Mouse (Mus musculus) c-Kit-positive CD71-negative TER-119-negative erythroid progenitor cells, embryonic 14.5 days (primary cell): ENCODE results near the gene Gm21738.
"Not testable (repeated sequence)": the region's sequence is repeated elsewhere in the genome, so short reads cannot be mapped to it uniquely, and the experiment has no call there.

ENCODE experiments used
- DNase-seq: peaks from one replicate; pipeline ENCODE4 v3.0.0-alpha.2; 2013; ENCODE audit warnings: low read depth

Gene Gm21738

DNA sequence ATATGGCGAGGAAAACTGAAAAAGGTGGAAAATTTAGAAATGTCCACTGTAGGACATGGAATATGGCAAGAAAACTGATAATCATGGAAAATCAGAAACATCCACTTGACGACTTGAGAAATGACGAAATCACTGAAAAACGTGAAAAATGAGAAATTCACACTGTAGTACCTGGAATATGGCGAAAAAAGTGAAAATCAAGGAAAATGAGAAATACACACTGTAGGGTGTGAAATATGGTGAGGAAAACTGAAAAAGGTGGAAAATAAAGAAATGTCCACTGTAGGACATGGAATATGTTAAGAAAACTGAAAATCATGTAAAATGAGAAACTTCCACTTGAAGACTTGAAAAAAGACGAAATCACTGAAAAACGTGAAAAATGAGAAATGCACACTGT, at the start of gene Gm21738:
Gene Gm21738, minus strand, starts transcription at position 101 of the 400 bp plus-strand sequence.
- DNase-seq, result not testable (repeated sequence)

DNA sequence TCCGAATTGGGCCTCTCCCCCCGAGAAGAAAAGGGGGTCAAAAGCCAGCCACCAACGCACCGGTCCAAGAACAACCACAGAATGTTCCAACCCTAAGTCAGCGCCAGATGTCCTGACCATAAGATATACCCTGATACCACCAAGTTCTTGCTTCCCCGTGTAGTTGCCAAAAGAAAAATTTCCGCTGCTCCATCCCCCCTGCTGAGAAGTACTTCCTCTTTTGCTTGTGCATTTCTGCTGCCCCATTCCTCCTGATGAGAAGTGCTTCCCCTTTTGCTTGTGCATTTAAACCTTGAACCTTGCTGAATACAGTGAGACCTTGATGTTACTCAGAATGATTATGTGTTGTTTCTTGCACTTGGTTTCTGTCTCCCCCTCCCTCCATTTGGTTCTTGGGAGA, 35.0 kb downstream of the Gm21738 start:
- not testable (repeated sequence) for DNase-seq
